In genomic region chr6:113082229-113082628, GRCm38 (mm10) we compare ENCODE assay signal across 8 mouse cellular contexts. TPM values are rescaled to one million over a fixed set of nuclear protein-coding genes. Genes with fewer than 3 reads are reported as not detected.
A peak's percentile ranks its signal among the peaks of the same experiment; 100 is the strongest.
DNase-seq lines count a peak whose midpoint lies in the region; ATAC-seq lines count a peak whose summit lies in the region.

No protein-coding gene starts in this region.

- H3K36me3 ChIP-seq in kidney, embryonic 14.5 days (ENCODE audit: control insufficient read depth, insufficient read depth, low read length) = no peaks in the 10 kb centered on the region; the same call in 1 of the 2 replicates
- H3K36me3 ChIP-seq in heart, embryonic 16.5 days (ENCODE audit: control insufficient read depth, insufficient read depth) = no peaks in the 10 kb centered on the region

- no peak for DNase-seq in kidney, adult 18-20 months
- DNase-seq in embryo, embryonic 10 days (ENCODE audit: low spot score) = peak; percentile 45
- DNase-seq in liver = peak; percentile 50
- DNase-seq in retina, postnatal 1 day = peak; percentile 57
- DNase-seq in urinary bladder, postnatal 4 days (ENCODE audit: low spot score in 2 of 2) = no peak
- no peak for DNase-seq in left cerebral cortex, adult 8-10 months (ENCODE audit: low spot score in 2 of 2)

- H3K4me2 ChIP-seq in kidney, embryonic 14.5 days (replicated peaks; ENCODE audit: low read depth, low read length) = 0 out of 2 replicates have a peak overlapping the region, but pooled peaks have one; percentile 9
- H3K4me2 ChIP-seq in heart, embryonic 16.5 days (ENCODE audit: low read depth, low read length) = peak overlapping the region; percentile 53

- no peak overlapping the region for H3K4me3 ChIP-seq in kidney, embryonic 14.5 days (ENCODE audit: low read length)
- peak overlapping the region; percentile 28; the same call in 1 of the 2 replicates for H3K4me3 ChIP-seq in heart, embryonic 16.5 days (ENCODE audit: low read length)

- no peak overlapping the region for H3K9ac ChIP-seq in kidney, embryonic 14.5 days (ENCODE audit: low read depth, low read length)
- peak overlapping the region; percentile 55 for H3K9ac ChIP-seq in heart, embryonic 16.5 days (ENCODE audit: low read length)

- H3K27ac ChIP-seq in kidney, embryonic 14.5 days (ENCODE audit: low read depth, low read length) = peak overlapping the region; percentile 13; the same call in 1 of the 2 replicates
- peak overlapping the region; percentile 53; the same call in 1 of the 2 replicates for H3K27ac ChIP-seq in heart, embryonic 16.5 days (ENCODE audit: low read length)

- H3K9me3 ChIP-seq in kidney, embryonic 14.5 days (ENCODE audit: control insufficient read depth, low read length) = no peaks in the 10 kb centered on the region
- H3K9me3 ChIP-seq in heart, embryonic 16.5 days (replicated peaks; ENCODE audit: control insufficient read depth, low read length) = no peaks in the 10 kb centered on the region

- H3K4me1 ChIP-seq in kidney, embryonic 14.5 days (ENCODE audit: control insufficient read depth, insufficient read depth, low read length) = peaks cover 23% of the 10 kb centered on the region
- peaks cover 27% of the 10 kb centered on the region for H3K4me1 ChIP-seq in heart, embryonic 16.5 days (ENCODE audit: control insufficient read depth, insufficient read depth, low read length)

- ATAC-seq in kidney, embryonic 14.5 days (ENCODE audit: low FRiP score, low TSS enrichment) = no peak
- ATAC-seq in heart, embryonic 16.5 days (replicated peaks; ENCODE audit: extremely low read depth, insufficient read depth, low FRiP score) = no peak

- WGBS in kidney, embryonic 14.5 days = 20% methylated on average over 6 of the region's 6 CpGs
- WGBS in heart, embryonic 16.5 days = 16% methylated on average over 6 of the region's 6 CpGs

- H3K27me3 ChIP-seq in kidney, embryonic 14.5 days (ENCODE audit: control insufficient read depth, insufficient read depth, low read length) = no peaks in the 10 kb centered on the region
- H3K27me3 ChIP-seq in heart, embryonic 16.5 days (ENCODE audit: control insufficient read depth, insufficient read depth, low read length) = no peaks in the 10 kb centered on the region

RNA-seq across cellular contexts. Expression of gene Setd5, which starts 5.1 kb away (rescaled TPM):
- 88.6 and 107 TPM in 2 replicates for polyA plus RNA-seq in kidney, embryonic 14.5 days (2014; fragmentation: Nextera tagmentation; extraction: Ambion mirVana)
- 46.4 and 50.8 TPM in 2 replicates for polyA plus RNA-seq in heart, embryonic 16.5 days (2015; fragmentation: Nextera tagmentation; extraction: Ambion mirVana)
- total RNA-seq in left cerebral cortex, adult 8-10 months (2022) = 100 to 1,000 TPM; 107 to 112 (median 109) TPM

RNA-seq across cellular contexts. Expression of gene Thumpd3, which starts 36.2 kb away (rescaled TPM):
- 50.8 and 56.9 TPM in 2 replicates for polyA plus RNA-seq in kidney, embryonic 14.5 days (2014; fragmentation: Nextera tagmentation; extraction: Ambion mirVana)
- polyA plus RNA-seq in heart, embryonic 16.5 days (2015; fragmentation: Nextera tagmentation; extraction: Ambion mirVana) = 38.3 and 43.4 TPM in 2 replicates
- total RNA-seq in left cerebral cortex, adult 8-10 months (2022) = 10 to 100 TPM; 25.3 to 30.8 (median 27.7) TPM

Comparison
In these comparisons a context has a peak if more than half of its experiments do, and no peak if none do; other contexts are left out.
1. DNase-seq: peak in embryo, embryonic 10 days (single experiment), liver (single experiment) and retina, postnatal 1 day (single experiment); none in kidney, adult 18-20 months (single experiment), urinary bladder, postnatal 4 days (0 of 2) and left cerebral cortex, adult 8-10 months (0 of 2).